Mouse (Mus musculus): ENCODE data around the gene Impdh2. TPM values are rescaled to one million over a fixed set of nuclear protein-coding genes. Genes with fewer than 3 reads are reported as not detected.

The Impdh2 gene
- 10 to 100 TPM; 55.3 to 55.4 TPM for total RNA-seq (2021)

GRCm38 (mm10) chr9:108560227-108560841, at the start of gene Impdh2:
Gene Impdh2 (plus strand): TSS chr9:108560286.
- intact Hi-C loops (cut with DNase I) = no loop called here
- DNase-seq (ENCODE audit: low spot score in 2 of 2) = peak; percentile 93 to 96

- intact Hi-C loops (cut with DNase I) = no loop called here
These were observed 43.5 kb upstream of the Impdh2 start, which contains the start of gene Qrich1 for GRCm38 (mm10) chr9:108516380-108517251. Gene Qrich1 (plus strand): TSS chr9:108516806.

GRCm38 (mm10) chr9:108517253-108517930, 42.7 kb upstream of the Impdh2 start:
- peak; percentile 85 to 86 for DNase-seq (ENCODE audit: low spot score in 2 of 2)
- intact Hi-C loops (cut with DNase I) = no loop called here

More at GRCm38 (mm10) chr9:108516380-108517251, 43.5 kb upstream of the Impdh2 start, which contains the start of gene Qrich1:
- DNase-seq (ENCODE audit: low spot score in 2 of 2) = peak; percentile 96 to 97

DNA sequence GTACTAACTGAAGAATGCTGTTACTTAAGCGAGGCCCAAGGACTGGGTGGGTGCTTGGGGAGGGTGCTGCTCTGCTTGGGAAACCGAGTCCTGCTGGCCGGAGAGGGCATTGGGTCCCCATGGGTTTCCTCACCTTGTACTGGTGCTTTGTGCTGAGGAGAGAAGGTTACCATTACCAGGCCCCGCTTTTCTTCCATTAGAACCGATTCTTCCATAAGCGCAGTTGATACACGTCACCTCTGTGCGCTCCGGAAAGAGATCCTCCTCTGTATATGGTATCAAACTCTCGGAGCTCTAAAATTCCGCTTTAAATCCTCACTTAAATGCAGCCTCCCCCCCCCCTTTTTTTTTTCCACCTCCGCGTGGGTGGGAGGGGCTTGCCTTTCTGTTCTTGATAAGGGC, 42.2 kb upstream of the Impdh2 start:
- DNase-seq (ENCODE audit: low spot score in 2 of 2) = peak; percentile 53 to 71
- intact Hi-C loops (cut with DNase I) = no loop called here

DNA sequence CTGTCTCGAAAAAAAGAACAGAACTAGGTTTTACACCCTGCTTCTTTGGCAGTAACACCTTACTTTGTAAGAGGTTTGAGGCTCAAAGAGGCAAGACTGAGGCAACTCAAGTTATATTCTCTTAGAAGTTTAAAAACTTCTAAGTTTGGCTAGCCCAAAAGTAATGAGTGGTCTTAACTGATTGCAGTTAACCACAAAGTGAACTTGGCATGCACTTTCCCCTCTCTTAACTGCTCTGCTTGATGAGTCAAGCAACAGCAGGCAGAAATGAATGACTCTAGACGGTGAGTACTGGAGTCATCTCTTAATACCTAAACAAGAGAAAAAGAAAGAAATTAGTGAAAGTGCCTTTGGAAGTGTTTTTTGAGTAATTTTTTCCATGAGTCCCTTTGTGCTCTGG, 38.5 kb upstream of the Impdh2 start:
- DNase-seq (ENCODE audit: low spot score in 2 of 2) = no peak
- intact Hi-C loops (cut with DNase I) = no loop called here

DNA sequence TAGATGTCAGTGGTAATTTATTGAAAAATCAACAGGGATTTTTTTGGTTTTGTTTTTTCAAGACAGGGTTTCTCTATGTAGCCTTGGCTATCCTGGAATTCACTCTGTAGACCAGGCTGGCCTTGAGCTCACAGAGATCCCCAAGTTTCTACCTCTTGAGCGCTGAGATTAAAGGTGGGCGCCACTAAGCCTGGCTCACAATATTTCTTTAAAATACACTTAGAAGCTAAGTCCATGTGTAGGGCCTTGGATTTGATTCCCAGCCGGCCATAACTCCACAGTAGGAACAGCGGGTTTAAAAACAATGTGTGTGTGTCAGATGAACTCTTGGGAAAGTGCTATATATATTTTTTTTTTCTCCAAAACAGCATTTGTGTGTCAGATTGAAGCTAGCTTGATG, 36.7 kb upstream of the Impdh2 start:
- DNase-seq (ENCODE audit: low spot score in 2 of 2) = no peak
- intact Hi-C loops (cut with DNase I) = no loop called here

DNA sequence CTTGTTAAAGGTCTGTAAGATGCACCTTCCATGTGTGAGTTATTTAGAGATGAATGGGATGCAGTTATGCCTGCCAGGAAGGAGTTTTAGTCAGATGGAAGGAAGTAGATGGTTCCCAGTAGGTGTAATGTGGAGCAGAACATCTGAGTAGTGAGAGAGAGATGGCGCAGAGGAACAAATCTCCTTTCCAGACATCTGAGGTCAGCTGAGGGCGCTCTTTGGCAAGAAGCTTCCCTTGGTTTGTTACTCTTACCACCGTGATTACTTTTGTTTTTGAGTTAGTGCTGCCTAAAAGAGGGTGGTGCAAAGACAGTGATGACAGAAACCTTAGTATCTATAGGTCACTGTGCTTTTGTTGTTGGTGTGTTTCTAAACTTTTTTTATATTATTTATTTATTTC, 34.7 kb upstream of the Impdh2 start:
- intact Hi-C loops (cut with DNase I) = no loop called here
- DNase-seq (ENCODE audit: low spot score in 2 of 2) = no peak

DNA sequence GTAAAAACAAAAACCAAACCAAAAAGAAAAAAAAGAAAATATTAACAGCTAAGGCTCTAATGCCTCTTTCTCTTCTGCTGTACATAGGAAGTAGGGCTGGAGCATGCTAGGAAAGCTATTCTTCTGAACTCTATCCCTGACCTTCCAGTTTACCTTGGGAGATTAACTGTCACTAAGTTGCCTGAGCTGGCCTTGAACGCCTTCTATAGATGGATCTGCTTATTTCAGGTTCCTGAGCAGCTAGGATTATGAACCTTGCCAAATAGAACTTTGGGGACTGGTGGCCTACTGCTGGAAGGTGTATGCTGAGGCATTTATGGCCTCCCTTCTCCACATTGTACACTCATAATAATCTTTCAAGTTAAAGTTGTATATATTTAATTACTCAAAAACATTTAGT, 29.1 kb upstream of the Impdh2 start:
- intact Hi-C loops (cut with DNase I) = no loop called here
- DNase-seq (ENCODE audit: low spot score in 2 of 2) = no peak

GRCm38 (mm10) chr9:108531496-108531895, 28.6 kb upstream of the Impdh2 start:
- no peak for DNase-seq (ENCODE audit: low spot score in 2 of 2)
- intact Hi-C loops (cut with DNase I) = no loop called here

GRCm38 (mm10) chr9:108540846-108541245, 19.2 kb upstream of the Impdh2 start:
- intact Hi-C loops (cut with DNase I) = no loop called here
- no peak for DNase-seq (ENCODE audit: low spot score in 2 of 2)

- intact Hi-C loops (cut with DNase I) = no loop called here
- DNase-seq (ENCODE audit: low spot score in 2 of 2) = no peak
These were observed 14.1 kb upstream of the Impdh2 start for GRCm38 (mm10) chr9:108545986-108546385.

DNA sequence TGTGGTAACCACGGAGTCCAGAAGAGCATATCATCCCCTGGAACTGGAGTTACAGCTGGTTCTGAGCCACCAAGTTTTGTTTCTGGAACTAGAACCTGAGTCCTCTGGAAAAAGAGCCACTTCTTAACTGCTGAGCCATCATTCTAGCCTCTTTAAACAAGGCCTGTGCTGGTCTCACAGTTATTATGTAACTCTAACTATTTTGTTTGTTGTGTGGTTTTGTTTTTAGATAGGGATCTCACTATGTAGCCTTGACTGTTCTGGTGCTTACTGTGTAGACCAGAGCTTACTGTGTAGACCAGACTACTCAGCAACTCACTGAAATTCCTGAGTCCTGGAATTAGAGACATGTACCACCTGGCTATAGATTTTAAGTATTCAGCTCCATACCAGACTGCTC, 13.2 kb upstream of the Impdh2 start:
- no peak for DNase-seq (ENCODE audit: low spot score in 2 of 2)
- intact Hi-C loops (cut with DNase I) = no loop called here

DNA sequence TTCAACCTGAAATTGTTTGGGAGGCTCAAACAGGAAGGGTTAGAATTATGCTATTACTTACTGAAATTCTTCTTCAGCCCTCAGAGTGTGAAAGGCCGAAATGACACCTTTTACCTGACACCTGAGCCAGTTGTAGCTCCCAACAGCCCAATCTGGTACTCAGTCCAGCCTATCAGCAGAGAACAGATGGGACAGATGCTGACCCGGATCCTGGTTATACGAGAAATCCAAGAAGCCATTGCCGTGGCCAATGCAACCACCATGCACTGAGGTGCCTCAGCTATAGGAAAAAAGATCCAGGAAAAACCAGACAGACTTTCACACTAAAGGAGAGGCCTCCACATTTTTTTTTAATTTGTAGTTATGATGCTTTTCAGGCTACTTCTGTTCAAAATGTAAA, 917 bp upstream of the Impdh2 start:
- intact Hi-C loops (cut with DNase I) = no loop called here
- no peak for DNase-seq (ENCODE audit: low spot score in 2 of 2)

GRCm38 (mm10) chr9:108563671-108564070, 3.6 kb downstream of the Impdh2 start:
- intact Hi-C loops (cut with DNase I) = no loop called here
- DNase-seq (ENCODE audit: low spot score in 2 of 2) = no peak

GRCm38 (mm10) chr9:108564131-108564530, 4.0 kb downstream of the Impdh2 start:
- intact Hi-C loops (cut with DNase I) = no loop called here
- no peak for DNase-seq (ENCODE audit: low spot score in 2 of 2)

DNA sequence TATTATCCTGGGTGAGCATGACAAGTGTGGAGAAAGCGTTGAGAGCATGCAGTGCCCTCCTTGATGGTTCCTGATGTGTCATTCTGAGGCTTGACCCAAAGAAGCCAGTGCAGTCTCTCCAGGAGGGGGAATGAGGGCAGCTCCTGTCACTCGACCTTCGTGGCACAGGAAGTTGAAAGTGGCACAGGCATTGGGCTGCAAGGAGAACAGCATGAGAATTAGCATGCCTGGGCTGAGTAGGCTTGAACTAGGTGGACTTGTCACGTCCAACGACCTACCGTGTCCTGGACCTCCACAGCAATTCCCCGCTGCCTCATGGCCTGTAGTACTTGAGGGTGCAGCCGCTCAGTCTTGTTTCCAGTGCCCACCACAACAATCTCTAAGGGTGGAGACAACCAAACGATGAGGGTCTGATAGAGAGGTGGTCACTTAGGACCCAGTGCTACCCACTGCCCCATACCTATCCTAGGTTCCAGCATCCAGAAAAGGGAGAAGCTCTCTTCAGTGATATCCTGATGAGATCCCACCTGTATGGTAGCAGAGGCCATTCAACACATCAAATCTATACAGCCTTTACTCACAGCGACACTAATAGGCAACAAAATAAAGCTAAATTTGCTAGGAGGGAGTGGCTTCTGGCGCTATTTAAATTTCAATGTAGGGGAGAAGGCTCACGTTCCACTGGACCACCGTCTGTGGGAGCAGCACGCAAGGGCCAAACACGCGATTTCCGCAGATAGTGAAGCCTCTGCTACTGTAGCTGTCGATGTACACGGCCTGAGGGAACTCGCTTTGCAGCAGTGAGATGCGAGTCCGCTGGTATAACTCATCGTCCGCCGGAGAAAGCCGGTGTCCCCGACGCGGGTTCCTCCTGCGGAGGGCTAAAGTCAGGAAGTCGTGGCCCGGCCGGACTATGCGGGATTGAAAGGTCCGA, 6.1 kb downstream of the Impdh2 start:
- intact Hi-C loops (cut with DNase I) = loop anchor here (2.0 kb wide), 1 partner anchor 31 kb away; the partner anchor contains the start of gene P4htm
- DNase-seq (ENCODE audit: low spot score in 2 of 2) = no peak

DNA sequence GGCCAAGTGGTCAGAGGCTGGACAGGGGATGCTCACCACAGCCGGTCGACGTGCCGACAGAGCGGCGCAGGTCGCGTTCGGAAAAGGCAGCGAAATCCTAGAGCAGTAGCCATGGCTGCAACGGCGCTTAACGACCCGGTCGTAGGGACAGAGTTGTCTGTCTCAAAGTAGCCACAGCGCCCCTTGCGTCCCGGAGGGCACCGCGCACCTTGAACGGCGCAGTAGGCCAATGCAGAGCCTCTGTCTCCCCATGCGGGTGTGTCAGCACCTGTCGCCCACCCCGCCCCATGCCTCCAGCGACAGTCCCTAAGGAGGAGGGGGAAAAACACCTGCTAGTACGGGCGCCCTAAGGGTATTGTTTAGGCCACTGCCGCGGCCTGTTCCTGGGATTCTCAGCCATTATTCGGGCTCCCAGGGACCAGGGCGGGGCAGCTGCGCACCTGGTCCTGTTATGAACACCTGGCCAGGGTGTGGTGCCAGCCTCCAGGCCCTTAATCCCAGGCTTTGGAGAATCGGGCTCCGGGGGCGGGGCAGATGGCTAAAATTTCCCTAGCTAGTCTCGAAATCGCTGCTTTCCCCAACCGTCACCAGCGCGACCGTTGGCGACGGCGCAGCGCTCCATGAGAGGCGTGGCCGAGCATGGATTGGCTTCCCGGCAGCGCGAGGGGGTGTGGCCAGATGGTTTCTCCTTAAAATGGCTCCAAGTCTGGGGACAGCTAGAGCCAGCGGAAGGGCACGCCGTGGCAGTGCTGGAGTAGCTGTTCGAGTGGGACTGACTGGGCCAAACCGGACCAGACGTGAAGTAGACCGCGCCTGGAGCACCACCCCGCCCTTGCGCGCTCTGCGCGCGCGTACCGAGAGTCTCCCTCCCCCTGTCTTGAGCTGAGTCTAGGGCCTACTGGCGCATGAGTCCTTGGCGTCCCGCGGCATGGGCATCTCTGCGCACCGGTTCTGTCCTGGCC, 7.0 kb downstream of the Impdh2 start, which contains the start of gene Ndufaf3:
Gene Ndufaf3 (minus strand): TSS at position 620 of the 962 bp plus-strand sequence.
- intact Hi-C loops (cut with DNase I) = loop anchor here (2.0 kb wide), 1 partner anchor 30 kb away; the partner anchor contains the start of gene P4htm
- peak; percentile 96 to 98 for DNase-seq (ENCODE audit: low spot score in 2 of 2)

DNA sequence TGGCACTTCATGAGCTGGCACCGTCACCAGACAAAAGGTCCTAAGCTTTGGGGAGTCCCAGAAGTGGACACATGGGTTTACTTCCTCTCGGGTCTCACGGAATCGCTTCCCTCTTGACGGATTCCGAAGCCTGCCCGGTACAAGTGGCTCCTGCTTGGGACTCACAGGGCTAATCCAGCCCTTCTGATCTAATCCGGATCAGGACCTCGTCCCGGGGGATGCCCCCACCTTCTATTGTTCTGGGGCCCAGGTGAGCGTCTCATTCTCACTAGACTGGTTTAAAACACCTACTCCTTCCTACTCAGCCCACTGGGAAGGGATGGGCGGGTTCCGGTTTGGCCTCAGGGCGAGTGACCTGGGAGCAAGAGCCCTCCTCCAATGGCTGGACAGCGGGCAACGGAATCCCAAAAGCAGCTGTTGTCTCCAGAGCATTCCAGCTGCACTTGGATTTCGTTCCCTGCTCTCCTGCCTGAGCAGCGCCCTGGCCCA, 7.9 kb downstream of the Impdh2 start:
- DNase-seq (ENCODE audit: low spot score in 2 of 2) = no peak
- intact Hi-C loops (cut with DNase I) = loop anchor here (2.0 kb wide), 1 partner anchor 29 kb away; the partner anchor contains the start of gene P4htm

Measured in left cerebral cortex, postnatal 25 days (tissue).